Mouse (Mus musculus): Measurements from ENCODE around the gene Ap5m1. TPM values are rescaled to one million over a fixed set of nuclear protein-coding genes. Genes with fewer than 3 reads are reported as not detected.

Ap5m1 gene
- polyA plus RNA-seq, 1 experiment from 2014 or later: 30.1 TPM

DNA sequence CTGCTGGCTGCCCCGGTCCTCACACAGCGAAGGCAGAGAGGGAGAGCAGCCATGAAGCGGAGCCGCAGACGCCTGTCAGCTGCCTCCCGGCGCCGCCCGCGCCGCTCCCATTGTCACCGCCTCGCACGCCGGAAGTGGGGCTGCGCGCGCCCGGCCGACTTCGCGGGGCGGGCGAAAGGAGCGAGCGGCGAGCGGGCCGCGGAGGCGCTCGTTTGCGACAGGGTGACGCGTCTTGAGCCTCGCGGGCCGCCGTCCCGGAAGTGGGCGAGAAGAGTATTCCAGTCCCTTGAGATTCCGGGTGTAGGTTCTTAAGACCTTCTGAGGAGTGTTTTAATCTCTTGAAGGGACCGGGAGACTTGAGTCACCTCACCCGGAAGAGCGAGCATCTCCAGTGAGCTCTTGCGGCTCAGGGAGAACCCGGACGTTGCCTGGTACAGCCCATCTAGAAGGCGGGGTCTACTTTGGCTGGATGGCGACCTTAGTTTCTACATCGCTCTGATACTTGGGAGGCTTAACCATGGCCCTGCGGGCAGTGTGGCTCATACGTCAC lies 452 bp downstream of the Ap5m1 start, which contains the start of gene Exoc5:
TSS of gene Exoc5 (minus strand) at position 380 of the 550 bp plus-strand sequence.
- DNase-seq (ENCODE audit: low spot score): peak; percentile 93
- Histone ChIP-seq H3K9ac (replicated peaks; ENCODE audit: low read length) (peak within 1 kb of the TSS; percentile 93), H3K27ac (replicated peaks; ENCODE audit: low read depth, low read length) (peak within 1 kb of the TSS; percentile 90), H3K9me3 (replicated peaks; ENCODE audit: control insufficient read depth, low read length) (no peaks in the 10 kb centered on the region), H3K4me1 (ENCODE audit: control insufficient read depth, insufficient read depth, low read length) (no peaks in the 10 kb centered on the region), H3K4me3 (ENCODE audit: low read depth, low read length) (peak within 1 kb of the TSS; percentile 73), H3K27me3 (ENCODE audit: control insufficient read depth, insufficient read depth, low read length) (no peaks in the 10 kb centered on the region), H3K4me2 (ENCODE audit: low read depth, low read length) (peak within 1 kb of the TSS; percentile 40), H3K36me3 (replicated peaks; ENCODE audit: control insufficient read depth, insufficient read depth, low read depth, low read length) (no peaks in the 10 kb centered on the region)
- under 1% methylated on average over 53 of the region's 53 CpGs for WGBS
- ATAC-seq (replicated peaks; ENCODE audit: insufficient number of reproducible peaks, low FRiP score, low TSS enrichment, low read depth): peak; percentile 93

DNA sequence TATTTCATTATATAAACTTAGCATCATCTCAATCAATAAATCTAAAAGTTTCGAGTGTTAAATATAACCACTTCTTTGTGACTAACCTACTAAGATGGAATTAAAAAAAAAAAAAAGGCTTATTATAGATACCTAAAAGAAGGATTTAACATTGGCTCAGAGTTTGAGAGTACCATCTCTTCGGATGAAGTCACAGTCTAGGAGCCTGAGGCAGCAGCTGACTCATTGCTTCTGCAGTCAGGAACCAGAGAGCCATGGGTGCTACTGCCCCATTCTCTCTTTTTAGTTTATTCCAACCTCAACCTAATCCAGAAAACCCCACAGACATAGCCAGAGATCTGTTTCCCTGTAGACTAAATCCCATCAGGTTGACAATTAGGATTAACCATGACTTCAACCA lies 6.9 kb downstream of the Ap5m1 start:
- Histone ChIP-seq H3K4me2 (ENCODE audit: low read depth, low read length) (no peak overlapping the region), H3K27ac (replicated peaks; ENCODE audit: low read depth, low read length) (no peak overlapping the region), H3K27me3 (ENCODE audit: control insufficient read depth, insufficient read depth, low read length) (no peaks in the 10 kb centered on the region), H3K9ac (replicated peaks; ENCODE audit: low read length) (no peak overlapping the region), H3K4me1 (ENCODE audit: control insufficient read depth, insufficient read depth, low read length) (no peaks in the 10 kb centered on the region), H3K36me3 (replicated peaks; ENCODE audit: control insufficient read depth, insufficient read depth, low read depth, low read length) (no peaks in the 10 kb centered on the region), H3K4me3 (ENCODE audit: low read depth, low read length) (no peak overlapping the region), H3K9me3 (replicated peaks; ENCODE audit: control insufficient read depth, low read length) (no peaks in the 10 kb centered on the region)
- DNase-seq (ENCODE audit: low spot score) (no peak), ATAC-seq (replicated peaks; ENCODE audit: insufficient number of reproducible peaks, low FRiP score, low TSS enrichment, low read depth) (no peak)
- 92% methylated on average over 2 of the region's 2 CpGs for WGBS

DNA sequence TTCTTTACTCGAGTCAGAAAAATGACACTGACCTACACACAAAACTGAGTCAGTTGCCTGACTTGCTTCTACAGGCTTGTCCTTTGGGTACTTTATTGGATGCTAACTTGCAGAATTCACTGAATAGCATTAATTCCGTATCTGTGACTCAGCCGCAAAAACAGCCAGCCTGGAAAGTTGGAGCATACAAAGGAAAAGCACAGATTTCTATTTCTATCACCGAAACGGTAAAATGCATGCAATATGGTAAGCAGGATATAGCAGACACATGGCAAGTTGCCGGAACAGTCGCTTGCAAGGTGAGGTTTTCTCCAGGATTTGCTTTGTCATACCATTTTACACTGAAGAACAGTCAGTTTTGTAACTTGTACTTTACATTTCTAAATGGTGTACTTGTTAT lies 8.0 kb downstream of the Ap5m1 start:
- no peak overlapping the region for H3K4me3 ChIP-seq (ENCODE audit: low read depth, low read length)
- no peak overlapping the region for H3K9ac ChIP-seq (replicated peaks; ENCODE audit: low read length)
- 94% methylated on average over 7 of the region's 7 CpGs for WGBS
- DNase-seq (ENCODE audit: low spot score) (no peak), ATAC-seq (replicated peaks; ENCODE audit: insufficient number of reproducible peaks, low FRiP score, low TSS enrichment, low read depth) (no peak)
- H3K27ac ChIP-seq (replicated peaks; ENCODE audit: low read depth, low read length): no peak overlapping the region
- H3K9me3 ChIP-seq (replicated peaks; ENCODE audit: control insufficient read depth, low read length): no peaks in the 10 kb centered on the region
- no peaks in the 10 kb centered on the region for H3K27me3 ChIP-seq (ENCODE audit: control insufficient read depth, insufficient read depth, low read length)
- no peaks in the 10 kb centered on the region for H3K36me3 ChIP-seq (replicated peaks; ENCODE audit: control insufficient read depth, insufficient read depth, low read depth, low read length)
- no peaks in the 10 kb centered on the region for H3K4me1 ChIP-seq (ENCODE audit: control insufficient read depth, insufficient read depth, low read length)
- no peak overlapping the region for H3K4me2 ChIP-seq (ENCODE audit: low read depth, low read length)

DNA sequence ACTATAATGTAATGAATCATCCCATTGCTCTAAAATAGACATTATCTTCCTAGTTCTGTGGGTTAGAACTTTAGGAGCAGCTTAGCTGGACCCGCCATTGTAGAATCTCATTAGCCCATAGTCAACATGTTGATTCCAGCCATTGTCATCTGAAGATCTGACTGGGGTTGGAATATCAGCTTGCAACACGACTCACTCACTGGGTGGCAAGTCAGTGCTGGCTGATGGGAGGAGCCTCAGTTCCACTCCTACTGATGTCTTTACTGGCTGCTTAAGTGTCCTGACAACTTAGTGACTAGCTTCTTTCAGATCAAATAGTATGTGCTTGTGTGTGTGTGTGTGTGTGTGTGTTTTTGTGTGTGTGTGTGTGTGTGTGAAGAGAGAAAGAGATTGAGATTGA lies 8.5 kb downstream of the Ap5m1 start:
- no peak overlapping the region for H3K4me2 ChIP-seq (ENCODE audit: low read depth, low read length)
- 72% methylated on average over 2 of the region's 2 CpGs for WGBS

DNA sequence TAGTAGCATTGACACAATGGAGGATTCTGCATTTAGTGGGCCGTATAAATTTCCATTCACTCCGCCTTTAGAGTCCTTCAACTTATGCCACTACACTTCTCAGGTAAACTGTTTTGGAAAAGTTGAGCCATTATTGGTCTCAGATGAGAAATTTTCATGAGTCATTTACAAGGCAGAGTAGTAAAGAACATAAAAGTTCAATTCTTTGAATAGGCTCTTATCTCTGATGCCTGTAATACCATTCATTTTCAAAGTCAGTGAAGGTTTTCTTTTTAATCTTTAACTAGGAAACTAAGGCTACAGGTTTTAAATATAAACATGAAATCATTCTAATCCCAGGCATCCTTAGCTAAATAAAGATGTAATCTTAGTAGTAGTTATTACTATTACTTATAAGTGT lies 12.9 kb downstream of the Ap5m1 start:
- no peak for DNase-seq (ENCODE audit: low spot score)

More for the DNA sequence above, 8.5 kb downstream of the Ap5m1 start:
- Histone ChIP-seq H3K4me3 (ENCODE audit: low read depth, low read length) (no peak overlapping the region), H3K36me3 (replicated peaks; ENCODE audit: control insufficient read depth, insufficient read depth, low read depth, low read length) (no peaks in the 10 kb centered on the region), H3K9me3 (replicated peaks; ENCODE audit: control insufficient read depth, low read length) (no peaks in the 10 kb centered on the region), H3K27me3 (ENCODE audit: control insufficient read depth, insufficient read depth, low read length) (no peaks in the 10 kb centered on the region), H3K4me1 (ENCODE audit: control insufficient read depth, insufficient read depth, low read length) (no peaks in the 10 kb centered on the region), H3K27ac (replicated peaks; ENCODE audit: low read depth, low read length) (no peak overlapping the region), H3K9ac (replicated peaks; ENCODE audit: low read length) (no peak overlapping the region)
- DNase-seq (ENCODE audit: low spot score): no peak
- no peak for ATAC-seq (replicated peaks; ENCODE audit: insufficient number of reproducible peaks, low FRiP score, low TSS enrichment, low read depth)

GRCm38 (mm10) chr14:49086522-49086921 lies 20.6 kb downstream of the Ap5m1 start:
- H3K9me3 ChIP-seq (replicated peaks; ENCODE audit: control insufficient read depth, low read length): no peaks in the 10 kb centered on the region
- 81% methylated on average over 4 of the region's 4 CpGs for WGBS
- no peak overlapping the region for H3K4me2 ChIP-seq (ENCODE audit: low read depth, low read length)
- H3K4me1 ChIP-seq (ENCODE audit: control insufficient read depth, insufficient read depth, low read length): no peaks in the 10 kb centered on the region
- H3K36me3 ChIP-seq (replicated peaks; ENCODE audit: control insufficient read depth, insufficient read depth, low read depth, low read length): no peaks in the 10 kb centered on the region
- no peak overlapping the region for H3K9ac ChIP-seq (replicated peaks; ENCODE audit: low read length)
- no peak overlapping the region for H3K27ac ChIP-seq (replicated peaks; ENCODE audit: low read depth, low read length)
- ATAC-seq (replicated peaks; ENCODE audit: insufficient number of reproducible peaks, low FRiP score, low TSS enrichment, low read depth): no peak
- H3K27me3 ChIP-seq (ENCODE audit: control insufficient read depth, insufficient read depth, low read length): no peaks in the 10 kb centered on the region
- no peak overlapping the region for H3K4me3 ChIP-seq (ENCODE audit: low read depth, low read length)
- DNase-seq (ENCODE audit: low spot score): no peak

More for the DNA sequence above, 12.9 kb downstream of the Ap5m1 start:
- Histone ChIP-seq H3K27ac (replicated peaks; ENCODE audit: low read depth, low read length) (no peak overlapping the region), H3K27me3 (ENCODE audit: control insufficient read depth, insufficient read depth, low read length) (no peaks in the 10 kb centered on the region), H3K4me1 (ENCODE audit: control insufficient read depth, insufficient read depth, low read length) (no peaks in the 10 kb centered on the region), H3K9me3 (replicated peaks; ENCODE audit: control insufficient read depth, low read length) (no peaks in the 10 kb centered on the region), H3K4me2 (ENCODE audit: low read depth, low read length) (no peak overlapping the region), H3K4me3 (ENCODE audit: low read depth, low read length) (no peak overlapping the region), H3K36me3 (replicated peaks; ENCODE audit: control insufficient read depth, insufficient read depth, low read depth, low read length) (no peaks in the 10 kb centered on the region), H3K9ac (replicated peaks; ENCODE audit: low read length) (no peak overlapping the region)
- 89% methylated on average over 2 of the region's 2 CpGs for WGBS
- ATAC-seq (replicated peaks; ENCODE audit: insufficient number of reproducible peaks, low FRiP score, low TSS enrichment, low read depth): no peak

GRCm38 (mm10) chr14:49088155-49089048 lies 22.5 kb downstream of the Ap5m1 start:
- ATAC-seq (replicated peaks; ENCODE audit: insufficient number of reproducible peaks, low FRiP score, low TSS enrichment, low read depth) (no peak), DNase-seq (ENCODE audit: low spot score) (peak; percentile 25)
- no peaks in the 10 kb centered on the region for H3K4me1 ChIP-seq (ENCODE audit: control insufficient read depth, insufficient read depth, low read length)
- H3K9me3 ChIP-seq (replicated peaks; ENCODE audit: control insufficient read depth, low read length): no peaks in the 10 kb centered on the region
- H3K4me3 ChIP-seq (ENCODE audit: low read depth, low read length): no peak overlapping the region
- 43% methylated on average over 14 of the region's 14 CpGs for WGBS
- no peak overlapping the region for H3K27ac ChIP-seq (replicated peaks; ENCODE audit: low read depth, low read length)
- no peak overlapping the region for H3K9ac ChIP-seq (replicated peaks; ENCODE audit: low read length)
- H3K27me3 ChIP-seq (ENCODE audit: control insufficient read depth, insufficient read depth, low read length): no peaks in the 10 kb centered on the region
- H3K36me3 ChIP-seq (replicated peaks; ENCODE audit: control insufficient read depth, insufficient read depth, low read depth, low read length): no peaks in the 10 kb centered on the region
- no peak overlapping the region for H3K4me2 ChIP-seq (ENCODE audit: low read depth, low read length)

DNA sequence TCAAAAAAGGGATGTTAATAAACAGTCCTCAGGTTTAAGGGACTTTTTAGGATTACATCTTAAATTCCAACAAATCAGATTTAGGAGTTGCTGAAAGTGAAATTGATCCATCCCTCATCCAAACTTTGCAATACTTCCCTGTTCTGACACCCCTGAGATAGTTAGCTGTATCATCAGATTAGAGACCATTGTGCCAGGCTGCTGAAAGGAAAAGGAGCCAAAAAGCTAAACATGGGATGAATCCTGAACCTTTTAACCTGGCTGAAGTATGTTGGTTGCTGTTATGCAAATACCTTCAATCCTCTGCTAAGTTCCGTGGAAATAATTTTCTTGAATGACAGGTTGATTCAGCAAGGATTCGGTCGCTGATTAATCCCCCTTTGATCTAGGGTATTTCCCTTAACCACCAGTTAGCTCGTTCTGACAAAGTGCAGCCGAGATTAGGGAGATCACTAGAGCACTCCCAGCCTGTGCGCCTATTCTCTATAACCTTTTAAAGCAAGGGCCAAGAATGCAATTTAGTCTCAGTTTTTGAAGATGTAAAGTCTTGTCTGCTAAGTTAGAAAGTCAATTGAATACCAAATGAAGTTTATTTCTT lies 23.7 kb downstream of the Ap5m1 start:
- Histone ChIP-seq H3K4me1 (ENCODE audit: control insufficient read depth, insufficient read depth, low read length) (no peaks in the 10 kb centered on the region), H3K27me3 (ENCODE audit: control insufficient read depth, insufficient read depth, low read length) (no peaks in the 10 kb centered on the region), H3K4me2 (ENCODE audit: low read depth, low read length) (no peak overlapping the region), H3K4me3 (ENCODE audit: low read depth, low read length) (no peak overlapping the region), H3K36me3 (replicated peaks; ENCODE audit: control insufficient read depth, insufficient read depth, low read depth, low read length) (no peaks in the 10 kb centered on the region), H3K9me3 (replicated peaks; ENCODE audit: control insufficient read depth, low read length) (no peaks in the 10 kb centered on the region), H3K27ac (replicated peaks; ENCODE audit: low read depth, low read length) (no peak overlapping the region), H3K9ac (replicated peaks; ENCODE audit: low read length) (no peak overlapping the region)
- ATAC-seq (replicated peaks; ENCODE audit: insufficient number of reproducible peaks, low FRiP score, low TSS enrichment, low read depth) (no peak), DNase-seq (ENCODE audit: low spot score) (peak; percentile 52)
- WGBS: 21% methylated on average over 6 of the region's 6 CpGs

All from embryonic facial prominence, embryonic 11.5 days (tissue).